Mouse (Mus musculus) E14TG2a.4 (cell line): Measurements from ENCODE around the gene Lsg1.
A peak's percentile ranks its signal among the peaks of the same experiment; 100 is the strongest.

Source experiments
- CTCF ChIP-seq: conservative IDR thresholded peaks from 2 replicates; pipeline ENCODE4 v1.5.1; 2014; ENCODE audit warnings: low read length
- NANOG ChIP-seq: IDR thresholded peaks from 2 replicates; pipeline ENCODE4 v1.6.1; 2014; ENCODE audit warnings: borderline replicate concordance, low read length, mixed read lengths
- POU5F1 ChIP-seq: IDR thresholded peaks from 2 replicates; pipeline ENCODE4 v1.6.1; 2014; ENCODE audit warnings: low read length, borderline replicate concordance

DNA sequence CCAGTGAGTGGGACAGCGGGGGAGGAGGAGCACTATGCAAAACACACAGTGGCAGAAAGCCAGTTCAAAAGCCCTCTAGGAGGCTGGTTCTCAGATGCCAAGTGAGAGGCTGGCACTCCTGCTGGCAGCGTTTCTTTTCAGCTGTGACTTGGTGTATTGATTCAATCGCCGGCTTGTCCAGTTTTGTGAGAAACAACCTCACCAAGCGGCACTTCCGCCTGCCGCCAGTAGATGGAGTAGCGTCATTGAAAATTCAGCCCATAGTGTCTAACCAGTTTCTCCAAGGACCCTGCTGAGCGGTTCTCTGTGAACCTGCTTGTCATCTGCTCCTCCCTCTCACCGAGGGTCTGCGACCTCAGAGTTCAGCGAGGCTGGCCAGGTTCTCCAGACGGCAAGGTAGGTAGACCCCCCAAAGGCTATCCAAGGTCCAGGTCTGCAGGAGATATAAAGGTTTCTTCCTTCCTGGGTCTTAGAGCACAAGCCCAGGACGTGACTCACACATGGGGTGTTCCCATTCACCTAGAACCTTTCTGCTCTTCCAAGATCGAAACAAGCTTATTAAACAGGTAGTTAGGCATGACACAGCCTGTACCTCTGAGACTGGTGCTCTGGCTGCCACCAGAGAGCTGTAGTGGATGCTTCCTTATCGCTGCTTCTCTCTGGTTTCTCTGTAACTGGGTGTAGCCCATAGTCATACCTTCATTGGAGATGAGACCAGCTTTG lies 9.7 kb upstream of the Lsg1 start:
- TF ChIP-seq CTCF (peak; percentile 97), NANOG (no peak), POU5F1 (no peak)
